14 mouse cellular contexts compared by ENCODE assay signal in the genomic region with DNA sequence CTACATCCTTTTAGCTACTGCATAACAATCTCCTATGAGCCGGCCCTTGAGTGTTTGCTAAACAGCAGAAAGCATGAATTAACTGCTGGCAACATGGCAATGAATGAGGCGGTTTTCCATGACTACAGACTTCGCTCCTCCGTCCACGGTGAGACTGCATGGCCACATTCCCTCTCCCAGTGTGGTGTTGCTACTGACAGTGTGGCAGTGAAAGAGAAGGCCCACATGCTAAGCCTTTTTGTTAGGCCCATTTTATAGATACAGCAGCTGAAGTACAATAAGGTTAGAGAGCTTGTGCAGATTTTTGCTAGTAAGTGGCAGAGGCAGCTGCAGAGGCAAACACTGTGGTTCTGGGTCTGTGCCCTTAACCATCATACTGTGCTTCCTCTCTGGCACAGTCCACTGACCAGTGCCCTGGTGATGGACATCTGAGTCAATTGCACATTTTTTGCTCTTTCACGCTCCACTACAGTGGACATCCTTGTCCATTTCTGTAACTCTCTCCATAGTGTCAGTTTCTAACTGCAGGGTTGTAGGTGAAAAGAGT.
"Had no signal": no experiment of that assay in that cellular context is flagged by ENCODE, and none has a peak within 500 bp of the region (broad histone marks: within the 10 kb centered on the region; RNA-seq: fewer than 3 reads in every experiment).

No protein-coding gene starts in this region.

- H3K27me3 ChIP-seq: neural tube, embryonic 13.5 days; stomach, embryonic 15.5 days had no signal

- ATAC-seq: liver, embryonic 12.5 days had no signal

- H3K4me1 ChIP-seq: limb, embryonic 15.5 days; liver, embryonic 12.5 days; midbrain, embryonic 12.5 days; neural tube, embryonic 13.5 days; stomach, embryonic 15.5 days had no signal

- H3K36me3 ChIP-seq: limb, embryonic 15.5 days; liver, embryonic 12.5 days; midbrain, embryonic 12.5 days; neural tube, embryonic 13.5 days; stomach, embryonic 15.5 days had no signal

- H3K9me3 ChIP-seq: limb, embryonic 15.5 days; liver, embryonic 12.5 days; midbrain, embryonic 12.5 days; neural tube, embryonic 13.5 days; stomach, embryonic 15.5 days had no signal

- H3K27ac ChIP-seq: kidney, postnatal 0 days; layer of hippocampus, adult 2 months; limb, embryonic 15.5 days; liver, embryonic 12.5 days; midbrain, embryonic 12.5 days; neural tube, embryonic 13.5 days; stomach, embryonic 15.5 days had no signal

- H3K4me2 ChIP-seq: limb, embryonic 15.5 days; liver, embryonic 12.5 days; lung, embryonic 14.5 days; midbrain, embryonic 12.5 days; neural tube, embryonic 13.5 days; stomach, embryonic 15.5 days had no signal

- DNase-seq: kidney, adult 9 months; kidney, postnatal 4 days; lung, embryonic 14.5 days; lung, postnatal 14 days; right cerebral cortex, postnatal 14 days; thymus, adult 2 months; thymus, postnatal 25 days had no signal

- H3K9ac ChIP-seq: limb, embryonic 15.5 days; liver, embryonic 12.5 days; lung, embryonic 14.5 days; midbrain, embryonic 12.5 days; neural tube, embryonic 13.5 days; stomach, embryonic 15.5 days had no signal

- H3K4me3 ChIP-seq: layer of hippocampus, adult 2 months; limb, embryonic 15.5 days; liver, embryonic 12.5 days; midbrain, embryonic 12.5 days; neural tube, embryonic 13.5 days; stomach, embryonic 15.5 days had no signal
